Comparison of ENCODE assay signal across 10 mouse cellular contexts in the genomic region with DNA sequence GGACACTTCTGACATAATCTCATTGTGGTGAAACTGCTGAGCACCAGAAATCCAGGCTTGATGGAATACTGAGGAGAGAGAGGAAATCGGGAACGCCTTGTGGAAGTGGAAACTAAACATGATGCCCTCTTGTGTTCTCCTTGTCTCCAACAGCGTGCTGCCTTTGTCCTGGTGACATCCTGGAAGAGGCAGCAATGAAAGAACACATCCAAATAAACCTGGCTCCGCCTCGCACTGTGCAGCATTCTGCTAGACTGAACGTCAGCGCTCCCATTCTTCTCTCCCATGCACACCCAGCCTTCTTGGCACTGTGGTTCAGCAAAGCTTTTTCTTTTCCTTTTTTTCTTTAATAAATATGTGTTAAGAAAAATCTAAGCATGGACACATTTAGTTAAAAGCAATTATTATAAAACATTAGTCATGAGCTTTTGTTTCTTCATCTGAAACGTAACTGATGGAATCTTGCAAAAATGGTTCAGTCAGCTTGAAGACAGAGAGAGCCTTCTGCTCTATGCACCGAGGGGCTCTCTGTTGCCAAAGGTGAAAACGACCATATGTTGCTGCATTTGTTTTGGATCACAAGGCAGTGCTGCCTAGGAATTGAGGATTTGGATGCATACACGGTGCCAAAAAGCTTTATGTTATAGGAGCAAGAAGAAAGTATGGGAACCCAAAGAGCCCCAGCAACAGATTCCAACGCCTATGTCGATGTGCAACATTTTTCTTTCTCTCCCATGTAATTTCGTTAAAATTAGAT.
DNase-seq lines count a peak whose midpoint lies in the region; ATAC-seq lines count a peak whose summit lies in the region.
"Had no signal": no experiment of that assay in that cellular context is flagged by ENCODE, and none has a peak within 500 bp of the region (broad histone marks: within the 10 kb centered on the region; RNA-seq: fewer than 3 reads in every experiment).

No protein-coding gene starts in this region.

- H3K4me1 ChIP-seq in hindbrain, embryonic 10.5 days (replicated peaks): peaks cover 15% of the 10 kb centered on the region
- peaks cover 30% of the 10 kb centered on the region for H3K4me1 ChIP-seq in midbrain, embryonic 13.5 days (replicated peaks)

- no peak overlapping the region for H3K9ac ChIP-seq in midbrain, embryonic 13.5 days (replicated peaks)
- H3K9ac ChIP-seq: limb, embryonic 12.5 days had no signal

- no peak overlapping the region for H3K4me3 ChIP-seq in hindbrain, embryonic 10.5 days
- H3K4me3 ChIP-seq in midbrain, embryonic 13.5 days (replicated peaks): no peak overlapping the region
- H3K4me3 ChIP-seq: limb, embryonic 12.5 days had no signal

- WGBS in hindbrain, embryonic 10.5 days: 66% methylated on average over 14 of the region's 14 CpGs
- 58% methylated on average over 14 of the region's 14 CpGs for WGBS in midbrain, embryonic 13.5 days

- no peak overlapping the region for H3K4me2 ChIP-seq in midbrain, embryonic 13.5 days (replicated peaks)
- H3K4me2 ChIP-seq: limb, embryonic 12.5 days had no signal

- ATAC-seq in midbrain, embryonic 13.5 days: peak; percentile 74
- no peak for ATAC-seq in granulocyte monocyte progenitor cell, adult 5-6 weeks (replicated peaks; ENCODE audit: poor library complexity, severe bottlenecking)

- 0 out of 2 replicates have a peak overlapping the region, but pooled peaks have one; percentile 16 for H3K27ac ChIP-seq in hindbrain, embryonic 10.5 days
- H3K27ac ChIP-seq in midbrain, embryonic 13.5 days: no peak overlapping the region
- H3K27ac ChIP-seq: limb, embryonic 12.5 days had no signal

- H3K9me3 ChIP-seq in hindbrain, embryonic 10.5 days: no peaks in the 10 kb centered on the region
- H3K9me3 ChIP-seq in midbrain, embryonic 13.5 days: 0 out of 2 replicates have a peak, but pooled peaks cover 7% of the 10 kb centered on the region
- H3K9me3 ChIP-seq: limb, embryonic 12.5 days had no signal

- peak; percentile 28 for DNase-seq in layer of hippocampus, adult 11-12 months (ENCODE audit: low spot score)
- DNase-seq in layer of hippocampus, adult 9-10 months (ENCODE audit: low spot score): no peak
- DNase-seq in cerebellum, adult 18-20 months: peak; percentile 80 to 87
- DNase-seq in hindbrain, embryonic 10.5 days (ENCODE audit: low spot score): no peak
- no peak for DNase-seq in ovary, postnatal 36 days (ENCODE audit: low spot score)
- DNase-seq in adrenal gland, postnatal 36 days: no peak
- DNase-seq: thymus, postnatal 4 days had no signal

- H3K36me3 ChIP-seq in hindbrain, embryonic 10.5 days: no peaks in the 10 kb centered on the region
- peaks cover 3% of the 10 kb centered on the region; the same call in 1 of the 2 replicates for H3K36me3 ChIP-seq in midbrain, embryonic 13.5 days
- H3K36me3 ChIP-seq: limb, embryonic 12.5 days had no signal

- H3K27me3 ChIP-seq in hindbrain, embryonic 10.5 days (ENCODE audit: insufficient read depth, poor library complexity, severe bottlenecking): no peaks in the 10 kb centered on the region
- no peaks in the 10 kb centered on the region for H3K27me3 ChIP-seq in midbrain, embryonic 13.5 days
- H3K27me3 ChIP-seq: limb, embryonic 12.5 days had no signal

Comparison
In these comparisons a context has a peak if more than half of its experiments do, and no peak if none do; other contexts are left out.
1. DNase-seq: peak in layer of hippocampus, adult 11-12 months (single experiment) and cerebellum, adult 18-20 months (2 of 2); none in layer of hippocampus, adult 9-10 months (single experiment), hindbrain, embryonic 10.5 days (single experiment), ovary, postnatal 36 days (single experiment) and adrenal gland, postnatal 36 days (0 of 2).